Mouse (Mus musculus) CH12.LX (cell line): ENCODE results near the gene Foxb1. TPM values are rescaled to one million over a fixed set of nuclear protein-coding genes. Genes with fewer than 3 reads are reported as not detected.

ENCODE experiments used
- DNase-seq: peaks from one replicate; pipeline ENCODE4 v3.0.0-alpha.2; 2013; ENCODE audit errors: extremely low read depth
- H3K27ac ChIP-seq: 2 replicates; pipeline ENCODE4 v1.5.1; 2012; ENCODE audit warnings: low read depth, mild to moderate bottlenecking, control low read depth, moderate library complexity; ENCODE audit not compliant: insufficient read depth
- H3K27me3 ChIP-seq: replicated peaks from 2 replicates; pipeline ENCODE3; 2012; ENCODE audit warnings: inconsistent platforms
- H3K36me3 ChIP-seq, 2 experiments: replicated peaks in 1 of 2; 2 replicates each; pipeline versions ENCODE3 to v1.6.1; 2012; ENCODE audit warnings: inconsistent platforms in 1 of 2, low read length in 1 of 2, mild to moderate bottlenecking in 1 of 2, mixed read lengths in 1 of 2, moderate library complexity in 1 of 2; ENCODE audit not compliant: control insufficient read depth in 1 of 2, insufficient read depth in 1 of 2
- H3K4me1 ChIP-seq, 2 experiments: 2 replicates each; pipeline ENCODE4 v1.6.1; 2012; ENCODE audit warnings: inconsistent platforms in 1 of 2, moderate library complexity in 1 of 2; ENCODE audit not compliant: insufficient read depth in 2 of 2, control insufficient read depth in 1 of 2
- H3K4me2 ChIP-seq: 2 replicates; pipeline ENCODE4 v1.6.1; 2012; ENCODE audit warnings: low read depth, mild to moderate bottlenecking, control low read depth; ENCODE audit not compliant: poor library complexity, insufficient read depth, severe bottlenecking
- H3K4me3 ChIP-seq, 3 experiments: fragments of 150-350 bp in 1 of 3; sonication (generic) in 1 of 3; replicated peaks in 1 of 3; 2 replicates each; pipeline versions ENCODE3 to v1.5.1; 2011 to 2012; ENCODE audit warnings: low read depth in 2 of 3, low read length in 2 of 3, mild to moderate bottlenecking in 2 of 3, moderate library complexity in 2 of 3, control low read depth in 1 of 3, improper control_type of control experiment in 1 of 3, inconsistent platforms in 1 of 3, mixed read lengths in 1 of 3; ENCODE audit not compliant: poor library complexity in 1 of 3
- H3K79me2 ChIP-seq: replicated peaks from 2 replicates; pipeline ENCODE4 v1.6.1; 2012; ENCODE audit warnings: mild to moderate bottlenecking, moderate library complexity; ENCODE audit not compliant: control insufficient read depth, poor library complexity, insufficient read depth, severe bottlenecking; ENCODE audit errors: extremely low read depth
- H3K9ac ChIP-seq: 2 replicates; pipeline ENCODE4 v1.6.1; 2012; ENCODE audit warnings: low read depth, mild to moderate bottlenecking, control low read depth, moderate library complexity; ENCODE audit not compliant: insufficient read depth
- H3K9me3 ChIP-seq: replicated peaks from 2 replicates; pipeline ENCODE3; 2012; ENCODE audit warnings: low read length, inconsistent platforms, mixed read lengths
- CHD1 ChIP-seq: IDR thresholded peaks from 2 replicates; pipeline ENCODE4 v1.6.1; 2012; ENCODE audit warnings: low read depth, low read length, improper control_type of control experiment, inconsistent platforms
- CHD2 ChIP-seq: IDR thresholded peaks from 2 replicates; pipeline ENCODE4 v1.6.1; 2011; ENCODE audit warnings: low read length, improper control_type of control experiment
- CTCF ChIP-seq, 2 experiments: IDR thresholded peaks in 1 of 2; conservative IDR thresholded peaks in 1 of 2; 2 replicates each; pipeline ENCODE4 v1.5.1; 2011 to 2012; ENCODE audit warnings: low read depth in 2 of 2, low read length in 2 of 2, improper control_type of control experiment in 1 of 2, inconsistent platforms in 1 of 2, mild to moderate bottlenecking in 1 of 2, moderate library complexity in 1 of 2
- E2F4 ChIP-seq: IDR thresholded peaks from 2 replicates; pipeline ENCODE4 v1.6.1; 2011; ENCODE audit warnings: low read depth, low read length, improper control_type of control experiment; ENCODE audit not compliant: insufficient replicate concordance
- ELF1 ChIP-seq: IDR thresholded peaks from 2 replicates; pipeline ENCODE4 v1.6.1; 2014; ENCODE audit warnings: low read depth, mild to moderate bottlenecking, inconsistent platforms, low read length, improper control_type of control experiment
- EP300 ChIP-seq: IDR thresholded peaks from 2 replicates; pipeline ENCODE4 v1.6.1; 2011; ENCODE audit warnings: low read length, improper control_type of control experiment
- JUN ChIP-seq: IDR thresholded peaks from 2 replicates; pipeline ENCODE4 v1.6.1; 2011; ENCODE audit warnings: low read depth, mild to moderate bottlenecking, low read length, improper control_type of control experiment, moderate library complexity; ENCODE audit not compliant: insufficient read depth
- JUND ChIP-seq: conservative IDR thresholded peaks from 2 replicates; pipeline ENCODE4 v1.6.1; 2011; ENCODE audit warnings: low read depth, low read length, improper control_type of control experiment
- KAT2A ChIP-seq: IDR thresholded peaks from 2 replicates; pipeline ENCODE4 v1.6.1; 2012; ENCODE audit warnings: low read length, improper control_type of control experiment, inconsistent platforms; ENCODE audit not compliant: insufficient replicate concordance
- MAFK ChIP-seq: IDR thresholded peaks from 2 replicates; pipeline ENCODE4 v1.6.1; 2011; ENCODE audit warnings: low read length, improper control_type of control experiment; ENCODE audit not compliant: insufficient replicate concordance
- MAX ChIP-seq: IDR thresholded peaks from 2 replicates; pipeline ENCODE4 v1.6.1; 2011; ENCODE audit warnings: low read length, improper control_type of control experiment
- MAZ ChIP-seq: IDR thresholded peaks from 2 replicates; pipeline ENCODE4 v1.6.1; 2012; ENCODE audit warnings: low read depth, mild to moderate bottlenecking, inconsistent platforms, low read length, improper control_type of control experiment, moderate library complexity
- MEF2A ChIP-seq: IDR thresholded peaks from 2 replicates; pipeline ENCODE4 v1.6.1; 2014; ENCODE audit warnings: low read depth, mild to moderate bottlenecking, inconsistent platforms, low read length, improper control_type of control experiment, borderline replicate concordance
- MXI1 ChIP-seq: IDR thresholded peaks from 2 replicates; pipeline ENCODE4 v1.6.1; 2011; ENCODE audit warnings: mild to moderate bottlenecking, low read depth, low read length, improper control_type of control experiment
- MYC ChIP-seq: IDR thresholded peaks from 2 replicates; pipeline ENCODE4 v1.6.1; 2011; ENCODE audit warnings: low read depth, mild to moderate bottlenecking, improper control_type of control experiment, low read length
- NELFE ChIP-seq: IDR thresholded peaks from 2 replicates; pipeline ENCODE4 v1.6.1; 2011; ENCODE audit warnings: low read depth, low read length, improper control_type of control experiment
- PAX5 ChIP-seq: IDR thresholded peaks from 2 replicates; pipeline ENCODE4 v1.6.1; 2012; ENCODE audit warnings: low read length, inconsistent platforms, mixed read lengths
- POLR2A ChIP-seq: IDR thresholded peaks from 2 replicates; pipeline ENCODE4 v1.6.1; 2011; ENCODE audit warnings: low read depth, mild to moderate bottlenecking, improper control_type of control experiment, low read length
- POLR2AphosphoS2 ChIP-seq: IDR thresholded peaks from 2 replicates; pipeline ENCODE4 v1.6.1; 2011; ENCODE audit warnings: low read depth, low read length, improper control_type of control experiment
- RCOR1 ChIP-seq: conservative IDR thresholded peaks from 2 replicates; pipeline ENCODE4 v1.6.1; 2012; ENCODE audit warnings: low read depth, mild to moderate bottlenecking, inconsistent platforms, low read length, improper control_type of control experiment
- SIN3A ChIP-seq: IDR thresholded peaks from 2 replicates; pipeline ENCODE4 v1.6.1; 2012; ENCODE audit warnings: low read length, improper control_type of control experiment, inconsistent platforms
- SMC3 ChIP-seq: IDR thresholded peaks from 2 replicates; pipeline ENCODE4 v1.6.1; 2011; ENCODE audit warnings: low read depth, low read length, improper control_type of control experiment
- TCF12 ChIP-seq: IDR thresholded peaks from 2 replicates; pipeline ENCODE4 v1.6.1; 2014; ENCODE audit warnings: low read depth, mild to moderate bottlenecking, inconsistent platforms, low read length, improper control_type of control experiment
- UBTF ChIP-seq: IDR thresholded peaks from 2 replicates; pipeline ENCODE4 v1.6.1; 2012; ENCODE audit warnings: low read depth, mild to moderate bottlenecking, inconsistent platforms, low read length, improper control_type of control experiment, moderate library complexity
- USF1 ChIP-seq: IDR thresholded peaks from 2 replicates; pipeline ENCODE4 v1.6.1; 2014; ENCODE audit warnings: low read depth, mild to moderate bottlenecking, inconsistent platforms, low read length, improper control_type of control experiment
- ZC3H11A ChIP-seq: IDR thresholded peaks from 2 replicates; pipeline ENCODE4 v1.6.1; 2012; ENCODE audit warnings: low read depth, mild to moderate bottlenecking, inconsistent platforms, low read length, improper control_type of control experiment
- ZKSCAN1 ChIP-seq: IDR thresholded peaks from 2 replicates; pipeline ENCODE4 v1.6.1; 2012; ENCODE audit warnings: low read depth, inconsistent platforms, low read length, improper control_type of control experiment, borderline replicate concordance
- ZMIZ1 ChIP-seq: IDR thresholded peaks from 2 replicates; pipeline ENCODE4 v1.6.1; 2012; ENCODE audit warnings: low read depth, mild to moderate bottlenecking, inconsistent platforms, low read length, improper control_type of control experiment
- ZNF384 ChIP-seq: IDR thresholded peaks from 2 replicates; pipeline ENCODE4 v1.6.1; 2012; ENCODE audit warnings: low read depth, low read length, improper control_type of control experiment, inconsistent platforms
- dilution Hi-C: fragments of 300-500 bp; cut with MboI; formaldehyde crosslinking; loops from 2 replicates; pipeline ENCODE4 v1.14.3; 2020; ENCODE audit warnings: low sequenced_read_pairs; ENCODE audit not compliant: extremely low pct_unique_long_range_greater_than_20kb, extremely low pct_ligation_motif_present
- in situ Hi-C: fragments of 300-500 bp; cut with MboI; formaldehyde crosslinking; loops from 3 replicates; pipeline ENCODE4 v1.14.3; 2019; ENCODE audit warnings: low sequenced_read_pairs, low pct_ligation_motif_present, low pct_unique_long_range_greater_than_20kb, mixed read lengths
- polyA plus RNA-seq: library from polyadenylated mRNA; unstranded; fragments of >175 nt; gene quantifications from 2 replicates; pipeline ENCODE4 v1.2.1, GENCODE M21; 2012; ENCODE audit warnings: low read depth; ENCODE audit not compliant: insufficient read length
- total RNA-seq, 2 experiments: library from RNA; depleted of rRNA; stranded (reverse); fragments of 300-350 nt in 1 of 2; fragments of >200 nt in 1 of 2; gene quantifications; 2 replicates each; pipeline ENCODE4 v1.2.3; 2012 to 2014

Foxb1 gene
- total and polyA plus RNA-seq, 3 experiments = not detected

- H3K27ac ChIP-seq = no peak overlapping the region
- TF ChIP-seq JUND (no peak), NELFE (no peak), SIN3A (no peak), SMC3 (no peak), TCF12 (no peak), PAX5 (no peak), JUN (no peak), UBTF (no peak), ZMIZ1 (no peak), EP300 (no peak), MYC (no peak), ZKSCAN1 (no peak), MAZ (no peak), E2F4 (no peak), KAT2A (no peak), MXI1 (no peak), MEF2A (no peak), USF1 (no peak)
- no peaks in the 10 kb centered on the region for H3K36me3 ChIP-seq
- no peaks in the 10 kb centered on the region for H3K79me2 ChIP-seq
- no peak for DNase-seq
- H3K9me3 ChIP-seq = peaks cover 34% of the 10 kb centered on the region
- in situ Hi-C loops (no loop called here), dilution Hi-C loops (no loop called here)
- H3K4me1 ChIP-seq = peaks cover 0 to 12% of the 10 kb centered on the region in 2 experiments; a peak in 2 of 4 replicates
- no peak overlapping the region for H3K4me3 ChIP-seq
- H3K27me3 ChIP-seq = no peaks in the 10 kb centered on the region
- H3K4me2 ChIP-seq = no peak overlapping the region
- no peak overlapping the region for H3K9ac ChIP-seq
Observed at GRCm38 (mm10) chr9:69766301-69766700, 5.6 kb upstream of the Foxb1 start.

- in situ Hi-C loops = no loop called here
- dilution Hi-C loops = no loop called here
- no peaks in the 10 kb centered on the region for H3K79me2 ChIP-seq
- no peaks in the 10 kb centered on the region for H3K36me3 ChIP-seq
- H3K4me2 ChIP-seq = no peak overlapping the region
- H3K4me1 ChIP-seq = peaks cover 0 to 12% of the 10 kb centered on the region in 2 experiments; a peak in 2 of 4 replicates
- H3K27me3 ChIP-seq = no peaks in the 10 kb centered on the region
- no peak overlapping the region for H3K9ac ChIP-seq
- no peak for TF ChIP-seq POLR2A
- no peak for TF ChIP-seq RCOR1
- no peak for TF ChIP-seq MAX
- no peak for TF ChIP-seq MEF2A
- TF ChIP-seq ELF1 = no peak
- no peak for TF ChIP-seq JUN
- TF ChIP-seq CHD1 = no peak
- no peak for TF ChIP-seq PAX5
- TF ChIP-seq MAFK = no peak
- no peak for TF ChIP-seq ZNF384
- TF ChIP-seq ZC3H11A = no peak
- TF ChIP-seq CHD2 = no peak
- no peak for TF ChIP-seq E2F4
- TF ChIP-seq POLR2AphosphoS2 = no peak
- no peak for TF ChIP-seq CTCF (conservative IDR thresholded peaks at IDR 0.05 in 1 of 2, IDR thresholded peaks at IDR 0.05 in 1 of 2; ENCODE audit: low read depth in 2 of 2, low read length in 2 of 2)
- no peak for TF ChIP-seq SIN3A
- TF ChIP-seq MXI1 = no peak
- H3K9me3 ChIP-seq = peaks cover 41% of the 10 kb centered on the region
- H3K4me3 ChIP-seq = no peak overlapping the region
- no peak for DNase-seq
- no peak overlapping the region for H3K27ac ChIP-seq
Observed at GRCm38 (mm10) chr9:69765483-69766050, 4.8 kb upstream of the Foxb1 start.
